Mouse (Mus musculus) G1E (cell line): ENCODE data around the gene Kank4. TPM values are rescaled to one million over a fixed set of nuclear protein-coding genes. Genes with fewer than 3 reads are reported as not detected.

Experiments
- ATAC-seq: 2 replicates; pipeline ENCODE4 v1.8.0; 2016; ENCODE audit warnings: mild to moderate bottlenecking; ENCODE audit not compliant: insufficient number of reproducible peaks, poor library complexity, low FRiP score, severe bottlenecking; ENCODE audit errors: extremely low read depth
- DNase-seq: peaks from one replicate; pipeline ENCODE4 v3.0.0; 2012; ENCODE audit warnings: low spot score
- H3K27me3 ChIP-seq: 2 replicates; pipeline ENCODE4 v1.6.1; 2012; ENCODE audit warnings: mild to moderate bottlenecking, low read length, inconsistent platforms; ENCODE audit not compliant: insufficient read depth
- H3K36me3 ChIP-seq: replicated peaks from 2 replicates; pipeline ENCODE3; 2012; ENCODE audit warnings: mild to moderate bottlenecking, inconsistent platforms
- H3K4me1 ChIP-seq: 2 replicates; pipeline ENCODE4 v1.6.1; 2012; ENCODE audit warnings: low read depth, low read length, inconsistent platforms, mixed read lengths; ENCODE audit not compliant: insufficient read depth
- H3K4me3 ChIP-seq: 2 replicates; pipeline ENCODE4 v1.5.1; 2012; ENCODE audit warnings: low read depth, mild to moderate bottlenecking, inconsistent platforms, low read length, moderate library complexity, mixed read lengths
- H3K9me3 ChIP-seq: replicated peaks from 2 replicates; pipeline ENCODE4 v1.6.1; 2012; ENCODE audit warnings: inconsistent platforms
- CTCF ChIP-seq: IDR thresholded peaks from 2 replicates; pipeline ENCODE4 v1.5.1; 2012; ENCODE audit warnings: low read depth, low read length, inconsistent platforms, mixed read lengths
- GATA1 ChIP-seq: IDR thresholded peaks from 2 replicates; pipeline ENCODE4 v1.6.1; 2012; ENCODE audit warnings: borderline replicate concordance, low read length, inconsistent platforms, mixed read lengths
- GATA2 ChIP-seq: IDR thresholded peaks from 2 replicates; pipeline ENCODE4 v1.6.1; 2012; ENCODE audit warnings: low read depth, low read length, inconsistent platforms, borderline replicate concordance
- POLR2AphosphoS5 ChIP-seq: IDR thresholded peaks from 2 replicates; pipeline ENCODE4 v1.6.1; 2012; ENCODE audit warnings: low read depth, low read length, inconsistent platforms; ENCODE audit not compliant: insufficient replicate concordance
- TAL1 ChIP-seq: conservative IDR thresholded peaks from 2 replicates; pipeline ENCODE4 v1.6.1; 2012; ENCODE audit warnings: low read depth, low read length, inconsistent platforms, mixed read lengths
- polyA plus RNA-seq: library from polyadenylated mRNA; stranded (reverse); fragments of >175 nt; gene quantifications from 2 replicates; pipeline ENCODE4 v1.2.3, GENCODE M21; 2012
- total RNA-seq, 2 experiments: library from RNA; stranded (forward) in 1 of 2; stranded (reverse) in 1 of 2; fragments of 200-1000 nt in 1 of 2; fragments of >200 nt in 1 of 2; fragmentation: Nextera tagmentation in 1 of 2; gene quantifications; 2 replicates each; pipeline ENCODE4 v1.2.3; 2014 to 2017

The Kank4 gene
- total and polyA plus RNA-seq, 3 experiments: 0.33 TPM; not detected in 2

DNA sequence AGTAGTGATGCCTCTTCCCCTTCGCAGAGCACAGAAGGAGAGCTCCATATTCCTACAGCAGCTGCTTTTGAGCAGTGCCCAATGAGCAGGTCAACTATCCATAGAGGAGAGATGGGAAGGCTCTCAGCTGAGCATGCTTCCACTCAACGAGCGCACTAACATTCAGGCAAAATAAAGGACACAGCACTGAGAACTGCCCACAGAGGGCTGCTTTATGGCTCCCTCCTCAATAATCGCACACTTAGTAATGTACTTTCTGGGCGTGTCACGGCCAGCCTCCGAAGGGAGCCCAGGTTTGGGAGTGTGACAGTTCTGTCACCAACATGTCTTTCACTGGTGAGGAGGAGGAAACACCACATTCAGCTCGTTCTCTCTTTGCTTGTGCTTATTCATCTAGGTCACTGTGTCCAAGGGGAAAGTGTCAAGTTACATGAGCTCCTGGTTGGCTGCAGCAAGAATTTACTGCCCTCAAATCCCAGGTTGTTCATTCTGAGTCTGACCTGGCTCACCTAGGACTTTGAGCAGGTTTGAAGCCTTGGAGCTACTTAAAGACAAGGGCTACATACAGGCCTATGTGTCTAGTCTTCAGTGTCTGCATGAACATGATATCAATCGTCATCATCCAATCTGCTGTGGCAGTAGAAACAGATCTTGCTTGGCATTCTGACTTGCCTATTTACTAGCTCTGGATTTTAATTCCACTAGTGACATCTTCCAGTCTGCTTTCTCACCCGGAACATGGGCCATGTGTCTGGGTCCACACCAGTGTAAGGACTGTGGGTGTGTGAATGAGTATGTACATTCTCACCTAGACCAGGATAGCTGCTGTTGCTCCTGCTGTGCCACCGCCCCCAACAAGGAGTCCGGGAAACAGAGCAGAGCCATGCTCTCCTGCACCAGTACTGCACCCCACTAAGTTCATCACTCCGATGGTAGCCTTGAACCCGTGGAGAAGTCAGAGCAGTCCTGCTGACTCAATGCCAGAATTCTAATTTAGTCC lies 49.9 kb downstream of the Kank4 start:
- Histone ChIP-seq H3K4me3 (no peak overlapping the region), H3K36me3 (no peaks in the 10 kb centered on the region), H3K9me3 (peaks cover 56% of the 10 kb centered on the region), H3K4me1 (no peaks in the 10 kb centered on the region), H3K27me3 (no peaks in the 10 kb centered on the region)
- no peak for TF ChIP-seq GATA1
- TF ChIP-seq GATA2: no peak
- TF ChIP-seq POLR2AphosphoS5: no peak
- no peak for TF ChIP-seq CTCF
- TF ChIP-seq TAL1: no peak
- DNase-seq (no peak), ATAC-seq (no peak)

DNA sequence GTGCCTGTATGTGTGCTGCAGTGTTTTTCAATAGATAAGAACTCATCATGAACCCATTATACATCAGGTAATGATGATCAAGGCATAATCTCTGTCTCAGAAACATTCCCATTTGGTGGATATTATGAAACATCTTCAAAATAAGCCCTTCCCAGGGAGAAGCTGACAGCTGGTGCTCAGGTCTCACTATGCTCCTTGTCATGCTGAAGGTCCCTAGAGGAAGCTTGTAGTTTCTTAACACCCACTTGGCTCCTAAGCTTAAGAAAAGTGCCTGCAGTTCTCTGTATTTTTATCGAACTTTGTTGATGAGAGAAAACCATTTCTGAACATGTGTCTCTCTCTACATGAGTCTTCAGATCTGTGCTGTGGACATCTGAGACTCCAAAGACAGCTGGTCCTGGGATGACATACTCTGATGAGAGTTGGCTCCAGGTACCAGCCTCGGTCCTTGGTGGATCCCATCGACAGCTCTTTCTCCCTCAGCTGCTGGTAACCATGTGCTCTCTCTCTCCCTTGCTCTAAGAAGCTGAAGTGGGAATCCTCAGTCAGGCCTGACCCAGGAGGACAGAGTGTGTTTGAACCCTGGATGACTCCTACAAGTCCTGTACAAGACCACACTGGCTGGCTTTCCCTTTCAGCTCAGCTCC lies 58.3 kb downstream of the Kank4 start:
- ATAC-seq (no peak), DNase-seq (no peak)
- TF ChIP-seq GATA1 (no peak), CTCF (no peak), GATA2 (no peak), TAL1 (no peak), POLR2AphosphoS5 (no peak)
- no peaks in the 10 kb centered on the region for H3K4me1 ChIP-seq
- no peaks in the 10 kb centered on the region for H3K27me3 ChIP-seq
- no peak overlapping the region for H3K4me3 ChIP-seq
- peaks cover 66% of the 10 kb centered on the region for H3K9me3 ChIP-seq
- H3K36me3 ChIP-seq: no peaks in the 10 kb centered on the region

DNA sequence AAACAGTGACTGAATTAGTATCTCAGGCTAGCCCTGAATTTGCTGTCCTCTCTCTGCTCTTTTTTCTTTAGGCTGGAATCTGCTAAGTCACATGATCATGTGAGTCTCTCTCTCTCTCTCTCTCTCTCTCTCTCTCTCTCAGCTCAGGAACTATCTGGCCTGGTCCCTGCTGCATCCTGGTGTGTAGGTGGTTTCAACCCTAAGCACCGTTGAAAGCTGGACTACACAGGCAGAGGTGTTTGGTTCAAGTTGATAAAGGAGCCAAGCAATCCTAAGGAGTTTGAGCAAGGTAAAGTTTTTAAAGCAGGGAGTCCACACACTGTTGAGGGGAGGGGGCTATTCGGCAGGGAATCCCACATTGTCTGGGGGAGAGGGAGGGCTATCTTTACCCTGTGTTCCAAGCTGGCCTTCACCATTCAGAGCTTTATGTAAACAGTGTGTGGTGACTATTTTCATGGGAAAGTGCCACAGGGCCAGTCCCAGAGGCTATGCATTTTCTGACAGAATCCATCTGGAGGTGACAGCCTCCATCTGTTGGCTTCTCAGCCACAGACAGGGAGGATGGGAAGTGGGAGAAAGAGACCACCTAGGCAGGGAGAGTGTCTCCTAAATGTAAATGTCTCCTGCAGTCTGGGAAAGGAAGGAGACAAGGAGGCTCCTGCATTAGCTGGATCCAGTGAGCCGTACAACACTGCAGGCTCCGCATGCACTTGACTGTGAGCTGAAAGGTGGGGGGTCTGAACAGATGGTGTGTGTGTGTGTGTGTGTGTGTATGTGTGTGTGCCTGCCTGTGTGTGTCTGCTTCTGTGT lies 59.1 kb downstream of the Kank4 start:
- peaks cover 64% of the 10 kb centered on the region for H3K9me3 ChIP-seq

DNA sequence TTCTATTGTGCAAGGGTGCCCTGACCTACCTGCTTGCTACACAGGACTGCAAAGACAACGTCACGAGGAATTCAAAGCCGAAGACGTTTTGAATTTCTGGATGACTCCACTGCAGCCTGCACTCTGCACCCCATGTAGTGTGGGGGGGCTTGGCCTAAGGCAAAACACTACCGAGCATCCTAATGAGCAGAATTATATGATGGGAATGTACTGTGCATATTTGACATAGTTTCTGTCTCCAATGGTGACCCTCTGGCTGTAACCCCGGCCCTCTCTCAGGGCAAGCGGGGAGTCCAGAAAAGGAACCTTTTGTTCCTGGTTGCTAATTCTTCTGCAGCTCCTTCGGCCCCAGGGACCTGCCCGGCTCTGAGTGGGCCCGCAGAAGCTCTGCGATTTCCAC lies 61.2 kb downstream of the Kank4 start:
- DNase-seq: no peak
- H3K36me3 ChIP-seq: no peaks in the 10 kb centered on the region
- H3K9me3 ChIP-seq: peaks cover 63% of the 10 kb centered on the region
- no peaks in the 10 kb centered on the region for H3K4me1 ChIP-seq
- no peaks in the 10 kb centered on the region for H3K27me3 ChIP-seq
- H3K4me3 ChIP-seq: no peak overlapping the region
- no peak for TF ChIP-seq CTCF
- TF ChIP-seq GATA1: no peak
- TF ChIP-seq POLR2AphosphoS5: no peak
- no peak for TF ChIP-seq GATA2
- TF ChIP-seq TAL1: no peak
- no peak for ATAC-seq

More for the DNA sequence above, 59.1 kb downstream of the Kank4 start:
- Histone ChIP-seq H3K4me1 (no peaks in the 10 kb centered on the region), H3K4me3 (no peak overlapping the region), H3K36me3 (no peaks in the 10 kb centered on the region), H3K27me3 (no peaks in the 10 kb centered on the region)
- ATAC-seq (no peak), DNase-seq (no peak)
- TF ChIP-seq CTCF: no peak
- no peak for TF ChIP-seq GATA2
- TF ChIP-seq TAL1: no peak
- no peak for TF ChIP-seq GATA1
- no peak for TF ChIP-seq POLR2AphosphoS5

DNA sequence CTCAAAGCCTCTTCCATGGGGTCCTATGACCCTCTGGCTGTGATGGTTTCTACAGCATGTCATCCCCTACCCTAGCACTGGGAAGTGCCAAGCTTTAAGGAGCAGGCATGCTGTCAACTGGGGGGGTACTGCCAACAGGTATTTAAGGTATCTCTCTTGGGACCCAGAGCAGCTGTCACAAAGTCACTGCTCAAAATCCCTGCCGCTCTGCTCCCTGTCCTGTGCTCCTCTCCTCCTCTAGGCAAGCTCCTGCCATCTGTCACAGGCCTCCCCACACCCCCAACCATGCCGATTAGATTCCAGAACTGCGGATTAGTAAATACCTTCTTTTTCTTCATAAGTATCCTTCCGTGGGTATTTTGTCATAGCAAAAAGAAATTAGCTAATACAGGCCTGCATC lies 62.9 kb downstream of the Kank4 start:
- H3K4me1 ChIP-seq: no peaks in the 10 kb centered on the region
- DNase-seq (no peak), ATAC-seq (no peak)
- no peak for TF ChIP-seq GATA1
- TF ChIP-seq GATA2: no peak
- no peak for TF ChIP-seq POLR2AphosphoS5
- no peak for TF ChIP-seq TAL1
- TF ChIP-seq CTCF: no peak
- H3K9me3 ChIP-seq: peaks cover 56% of the 10 kb centered on the region
- no peaks in the 10 kb centered on the region for H3K27me3 ChIP-seq
- H3K4me3 ChIP-seq: no peak overlapping the region
- H3K36me3 ChIP-seq: no peaks in the 10 kb centered on the region

DNA sequence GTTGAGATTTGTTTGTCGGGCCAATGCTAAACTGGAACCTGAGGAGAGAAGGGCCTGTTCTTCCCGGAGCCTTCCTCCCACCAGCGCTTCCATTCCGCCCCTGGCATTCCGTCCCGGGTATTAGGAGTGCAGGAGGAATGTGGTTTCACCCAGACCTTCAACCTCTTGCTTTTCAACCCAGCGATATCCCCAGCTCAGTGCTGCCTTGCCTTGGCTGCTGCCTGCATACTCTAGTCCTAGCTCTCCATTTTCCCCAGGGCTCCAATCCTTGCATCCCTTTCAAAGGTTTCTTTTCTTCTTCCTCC lies 73.5 kb downstream of the Kank4 start:
- Histone ChIP-seq H3K9me3 (peaks cover 47% of the 10 kb centered on the region), H3K27me3 (no peaks in the 10 kb centered on the region), H3K36me3 (no peaks in the 10 kb centered on the region), H3K4me1 (no peaks in the 10 kb centered on the region), H3K4me3 (no peak overlapping the region)
- TF ChIP-seq GATA2 (no peak), POLR2AphosphoS5 (no peak), TAL1 (no peak), CTCF (no peak), GATA1 (no peak)
- no peak for ATAC-seq
- DNase-seq: no peak
